Mouse (Mus musculus) CH12.LX (cell line): ENCODE measurements around the gene Hoxc13.

ENCODE experiments used
- BHLHE40 ChIP-seq: IDR thresholded peaks from 2 replicates; pipeline ENCODE4 v1.6.1; 2011; ENCODE audit warnings: mild to moderate bottlenecking, low read depth, low read length, improper control_type of control experiment
- CTCF ChIP-seq, 2 experiments: IDR thresholded peaks in 1 of 2; conservative IDR thresholded peaks in 1 of 2; 2 replicates each; pipeline ENCODE4 v1.5.1; 2011 to 2012; ENCODE audit warnings: low read depth in 2 of 2, low read length in 2 of 2, improper control_type of control experiment in 1 of 2, inconsistent platforms in 1 of 2, mild to moderate bottlenecking in 1 of 2, moderate library complexity in 1 of 2
- EP300 ChIP-seq: IDR thresholded peaks from 2 replicates; pipeline ENCODE4 v1.6.1; 2011; ENCODE audit warnings: low read length, improper control_type of control experiment
- ETS1 ChIP-seq: conservative IDR thresholded peaks from 2 replicates; pipeline ENCODE4 v1.6.1; 2012; ENCODE audit warnings: low read depth, mild to moderate bottlenecking, inconsistent platforms, low read length, improper control_type of control experiment, moderate library complexity
- MEF2A ChIP-seq: IDR thresholded peaks from 2 replicates; pipeline ENCODE4 v1.6.1; 2014; ENCODE audit warnings: low read depth, mild to moderate bottlenecking, inconsistent platforms, low read length, improper control_type of control experiment, borderline replicate concordance
- POLR2A ChIP-seq: IDR thresholded peaks from 2 replicates; pipeline ENCODE4 v1.6.1; 2011; ENCODE audit warnings: low read depth, mild to moderate bottlenecking, improper control_type of control experiment, low read length
- POLR2AphosphoS2 ChIP-seq: IDR thresholded peaks from 2 replicates; pipeline ENCODE4 v1.6.1; 2011; ENCODE audit warnings: low read depth, low read length, improper control_type of control experiment
- SMC3 ChIP-seq: IDR thresholded peaks from 2 replicates; pipeline ENCODE4 v1.6.1; 2011; ENCODE audit warnings: low read depth, low read length, improper control_type of control experiment
- TCF12 ChIP-seq: IDR thresholded peaks from 2 replicates; pipeline ENCODE4 v1.6.1; 2014; ENCODE audit warnings: low read depth, mild to moderate bottlenecking, inconsistent platforms, low read length, improper control_type of control experiment
- UBTF ChIP-seq: IDR thresholded peaks from 2 replicates; pipeline ENCODE4 v1.6.1; 2012; ENCODE audit warnings: low read depth, mild to moderate bottlenecking, inconsistent platforms, low read length, improper control_type of control experiment, moderate library complexity
- USF1 ChIP-seq: IDR thresholded peaks from 2 replicates; pipeline ENCODE4 v1.6.1; 2014; ENCODE audit warnings: low read depth, mild to moderate bottlenecking, inconsistent platforms, low read length, improper control_type of control experiment

GRCm38 (mm10) chr15:102970740-102971139, 49.8 kb downstream of the Hoxc13 start:
- TF ChIP-seq USF1 (no peak), CTCF (conservative IDR thresholded peaks at IDR 0.05 in 1 of 2, IDR thresholded peaks at IDR 0.05 in 1 of 2; ENCODE audit: low read depth in 2 of 2, low read length in 2 of 2) (peak; percentile 29 to 78; a peak in 3 of 4 replicates), TCF12 (no peak), BHLHE40 (no peak), EP300 (no peak), UBTF (no peak), SMC3 (peak; percentile 67), POLR2AphosphoS2 (no peak), POLR2A (no peak), MEF2A (no peak), ETS1 (no peak)
